Mouse (Mus musculus) limb, embryonic 11.5 days (tissue): ENCODE results near the gene Psmg3. TPM values are rescaled to one million over a fixed set of nuclear protein-coding genes. Genes with fewer than 3 reads are reported as not detected.

Source experiments
- ATAC-seq: fragments of 200-750 bp; cut with Nextera tagmentation; 2 replicates; pipeline ENCODE4 v1.8.0; 2017; ENCODE audit warnings: low read depth; ENCODE audit not compliant: insufficient number of reproducible peaks, low FRiP score, low TSS enrichment
- DNase-seq: peaks from one replicate; pipeline ENCODE4 v3.0.0-alpha.2; 2015; ENCODE audit warnings: low spot score
- H3K27ac ChIP-seq: fragments of 300-500 bp; sonication (generic); replicated peaks from 2 replicates; pipeline ENCODE4 v1.5.1; 2014; ENCODE audit warnings: low read depth, mild to moderate bottlenecking, low read length
- H3K27me3 ChIP-seq: fragments of 300-500 bp; sonication (generic); 2 replicates; pipeline ENCODE4 v1.6.1; 2014; ENCODE audit warnings: mild to moderate bottlenecking, low read length, mixed read lengths; ENCODE audit not compliant: control insufficient read depth, insufficient read depth
- H3K36me3 ChIP-seq: fragments of 300-500 bp; sonication (generic); 2 replicates; pipeline ENCODE4 v1.6.1; 2014; ENCODE audit warnings: mild to moderate bottlenecking, low read length, moderate library complexity, mixed read lengths; ENCODE audit not compliant: control insufficient read depth, insufficient read depth
- H3K4me1 ChIP-seq: fragments of 300-500 bp; sonication (generic); 2 replicates; pipeline ENCODE4 v1.6.1; 2014; ENCODE audit warnings: low read length, mixed read lengths; ENCODE audit not compliant: control insufficient read depth, insufficient read depth
- H3K4me2 ChIP-seq: fragments of 300-500 bp; sonication (generic); 2 replicates; pipeline ENCODE4 v1.6.1; 2014; ENCODE audit warnings: low read depth, mild to moderate bottlenecking, moderate library complexity; ENCODE audit not compliant: severe bottlenecking
- H3K4me3 ChIP-seq: fragments of 300-500 bp; sonication (generic); 2 replicates; pipeline ENCODE4 v1.5.1; 2014; ENCODE audit warnings: low read depth, low read length
- H3K9ac ChIP-seq: fragments of 300-500 bp; sonication (generic); 2 replicates; pipeline ENCODE4 v1.6.1; 2014; ENCODE audit warnings: mild to moderate bottlenecking, low read length
- H3K9me3 ChIP-seq: fragments of 300-500 bp; sonication (generic); 2 replicates; pipeline ENCODE4 v1.6.1; 2016; ENCODE audit warnings: low read length; ENCODE audit not compliant: control insufficient read depth
- WGBS: fragments of 180-500 bp; shearing (Covaris S2); extraction: QIAGEN DNeasy Blood & Tissue Kit; methylation state at CpG from one replicate; pipeline ENCODE4 v1.1.7; 2014; 5-methylcytosine and 5-hydroxymethylcytosine counted together
- polyA plus RNA-seq: library from polyadenylated mRNA; unstranded; fragments of >200 nt; fragmentation: Nextera tagmentation; extraction: Ambion mirVana; gene quantifications from 2 replicates; pipeline ENCODE4 v1.2.1, GENCODE M21; 2014

Psmg3 gene
- polyA plus RNA-seq, 1 experiment from 2014 or later: 82.9 TPM

DNA sequence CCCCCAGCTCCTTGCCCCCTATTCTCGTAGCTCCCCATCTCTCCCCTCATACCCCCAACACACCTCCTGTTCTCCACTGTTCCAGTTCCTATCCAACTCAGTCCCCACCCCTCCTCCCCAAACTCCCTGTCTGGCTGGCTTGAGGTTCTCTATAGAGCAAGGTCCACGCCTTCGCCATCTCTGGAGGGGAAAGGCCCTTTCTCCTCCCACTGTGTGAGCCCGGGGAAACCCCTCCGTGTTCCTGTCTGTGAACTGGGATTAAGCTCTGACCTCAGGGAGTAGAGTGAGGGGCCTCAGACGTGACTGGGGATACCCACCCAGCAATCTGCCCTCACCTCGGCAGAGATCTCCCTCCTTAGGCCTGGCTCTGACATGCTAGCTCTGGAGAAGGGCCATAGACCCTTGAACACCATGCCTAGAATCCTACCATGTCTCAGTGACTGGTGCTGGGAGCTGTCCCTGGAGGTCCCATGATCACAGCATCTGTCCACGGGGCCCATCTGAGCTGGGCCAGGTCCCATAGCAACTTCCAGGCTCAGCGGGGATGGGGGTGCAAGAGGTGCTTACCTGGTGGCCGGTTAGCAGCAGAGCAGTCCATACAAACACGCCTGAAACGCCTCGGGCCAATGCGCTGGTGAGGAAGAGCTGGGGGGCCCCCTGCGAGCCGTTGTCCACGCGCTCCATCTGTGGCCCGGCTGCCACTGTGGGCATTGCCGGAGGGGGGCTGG is 14.1 kb downstream of the Psmg3 start:
- Histone ChIP-seq H3K27me3 (peaks cover 31% of the 10 kb centered on the region), H3K9me3 (no peaks in the 10 kb centered on the region), H3K36me3 (no peaks in the 10 kb centered on the region), H3K27ac (no peak overlapping the region), H3K4me3 (no peak overlapping the region), H3K9ac (no peak overlapping the region), H3K4me2 (no peak overlapping the region), H3K4me1 (no peaks in the 10 kb centered on the region)
- DNase-seq: no peak
- 73% methylated on average over 20 of the region's 20 CpGs for WGBS
- ATAC-seq: no peak

- ATAC-seq (no peak), DNase-seq (no peak)
- 86% methylated on average over 15 of the region's 15 CpGs for WGBS
- no peaks in the 10 kb centered on the region for H3K4me1 ChIP-seq
- H3K9ac ChIP-seq: no peak overlapping the region
- H3K4me3 ChIP-seq: no peak overlapping the region
- peaks cover 31% of the 10 kb centered on the region for H3K27me3 ChIP-seq
- no peaks in the 10 kb centered on the region for H3K36me3 ChIP-seq
- no peak overlapping the region for H3K27ac ChIP-seq
- H3K4me2 ChIP-seq: no peak overlapping the region
- no peaks in the 10 kb centered on the region for H3K9me3 ChIP-seq
These were observed 14.8 kb downstream of the Psmg3 start for GRCm38 (mm10) chr5:139811677-139812397.

DNA sequence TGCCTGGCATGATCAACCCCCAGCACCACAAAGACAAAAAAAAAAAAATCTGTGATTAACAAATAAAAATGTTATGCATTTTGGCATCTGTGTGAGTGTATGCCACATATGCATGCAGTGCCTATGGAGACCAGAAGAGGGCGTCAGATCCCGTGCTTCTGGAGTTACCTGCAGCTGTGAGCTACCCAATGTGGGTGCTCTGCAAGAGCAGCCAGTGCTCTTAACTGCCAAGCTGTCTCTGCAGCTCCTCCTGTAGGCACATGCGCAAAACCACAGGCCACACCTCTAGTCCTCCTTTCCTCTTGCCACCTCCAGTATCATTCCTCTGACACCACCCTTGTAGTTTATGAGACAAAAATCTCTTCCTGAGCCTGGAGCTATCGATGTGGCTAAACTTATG is 17.3 kb downstream of the Psmg3 start:
- H3K4me2 ChIP-seq: no peak overlapping the region
- DNase-seq (no peak), ATAC-seq (no peak)
- H3K9ac ChIP-seq: no peak overlapping the region
- H3K27ac ChIP-seq: no peak overlapping the region
- no peaks in the 10 kb centered on the region for H3K9me3 ChIP-seq
- no peaks in the 10 kb centered on the region for H3K36me3 ChIP-seq
- 55% methylated on average over 4 of the region's 4 CpGs for WGBS
- H3K4me3 ChIP-seq: no peak overlapping the region
- H3K27me3 ChIP-seq: peaks cover 20% of the 10 kb centered on the region
- no peaks in the 10 kb centered on the region for H3K4me1 ChIP-seq

DNA sequence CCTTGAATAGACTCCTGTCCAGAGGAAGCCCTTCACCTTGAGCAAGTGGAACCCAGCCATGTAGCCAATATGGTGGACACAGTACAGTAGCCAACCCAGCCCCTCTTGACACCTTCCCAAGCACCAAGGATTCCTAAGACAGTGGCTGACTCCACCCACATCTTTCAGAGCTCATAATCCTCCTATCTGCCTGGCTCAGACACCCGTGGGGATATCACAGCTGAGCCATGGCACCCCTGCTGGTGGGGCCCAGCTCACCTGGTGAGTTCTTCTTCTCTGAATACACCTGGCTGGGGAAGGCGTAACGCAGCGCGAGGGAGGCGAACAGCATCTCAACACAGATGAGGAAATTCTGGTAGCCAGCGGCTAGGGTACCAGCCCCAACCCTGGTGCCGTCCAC is 20.8 kb downstream of the Psmg3 start:
- H3K9me3 ChIP-seq: no peaks in the 10 kb centered on the region
- H3K27me3 ChIP-seq: no peaks in the 10 kb centered on the region
- H3K9ac ChIP-seq: no peak overlapping the region
- no peak overlapping the region for H3K27ac ChIP-seq
- DNase-seq (no peak), ATAC-seq (no peak)
- WGBS: 88% methylated on average over 8 of the region's 8 CpGs
- H3K36me3 ChIP-seq: no peaks in the 10 kb centered on the region
- H3K4me3 ChIP-seq: no peak overlapping the region
- H3K4me1 ChIP-seq: peaks cover 8% of the 10 kb centered on the region; the same call in 1 of the 2 replicates
- H3K4me2 ChIP-seq: no peak overlapping the region

DNA sequence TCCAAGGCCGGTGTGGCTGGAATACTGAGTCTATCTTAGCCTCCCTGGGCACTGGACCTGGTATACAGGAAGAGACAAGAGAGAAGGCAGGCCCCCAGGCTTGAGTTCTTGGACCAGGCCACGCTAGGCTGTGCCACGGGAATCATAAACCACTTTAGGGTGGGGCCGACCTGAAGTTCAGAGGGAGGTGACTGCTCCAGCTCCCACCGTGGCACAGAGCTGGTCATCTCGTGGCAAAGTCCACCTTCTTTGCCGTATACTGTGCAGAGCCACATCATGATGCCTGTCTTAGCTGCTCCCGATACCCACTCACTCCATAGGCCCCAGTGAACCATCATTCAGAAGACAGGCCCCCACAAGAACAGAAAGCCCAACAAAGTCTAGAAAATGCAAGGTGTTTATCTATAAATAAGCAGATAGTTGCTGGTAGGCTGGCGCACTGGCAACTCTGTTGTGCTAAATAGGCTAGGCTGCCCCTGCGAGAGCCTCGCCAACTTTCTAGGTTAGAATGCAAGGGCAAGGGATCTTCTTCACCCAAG is 22.0 kb downstream of the Psmg3 start:
- peak; percentile 20 for DNase-seq
- H3K9me3 ChIP-seq: no peaks in the 10 kb centered on the region
- H3K27ac ChIP-seq: no peak overlapping the region
- no peaks in the 10 kb centered on the region for H3K27me3 ChIP-seq
- H3K4me3 ChIP-seq: no peak overlapping the region
- 88% methylated on average over 11 of the region's 11 CpGs for WGBS
- peaks cover 8% of the 10 kb centered on the region; the same call in 1 of the 2 replicates for H3K4me1 ChIP-seq
- ATAC-seq: no peak
- no peak overlapping the region for H3K4me2 ChIP-seq
- peaks cover 3% of the 10 kb centered on the region; the same call in 1 of the 2 replicates for H3K36me3 ChIP-seq
- H3K9ac ChIP-seq: no peak overlapping the region

DNA sequence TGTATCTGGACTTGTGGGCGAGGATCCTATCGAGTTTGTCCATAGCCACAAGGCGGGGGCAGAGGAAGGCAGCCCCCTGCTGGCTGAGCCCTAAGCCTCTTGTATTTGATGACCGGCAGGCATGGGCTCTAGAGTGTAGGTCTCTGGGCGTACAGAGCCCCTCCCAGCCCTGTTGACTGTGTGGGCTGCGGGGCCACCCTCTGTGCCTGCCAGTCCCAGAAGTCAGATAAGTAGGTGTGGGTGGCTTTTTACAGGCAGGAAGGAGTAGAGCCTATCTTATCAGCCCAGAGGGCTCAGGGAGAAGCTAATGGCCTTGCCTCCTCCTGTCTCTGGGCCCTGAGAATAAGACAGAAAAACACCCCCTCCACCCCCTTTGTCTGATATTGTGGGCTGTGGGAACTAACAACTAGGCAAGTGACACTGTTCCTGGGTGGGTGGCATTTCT is 22.6 kb downstream of the Psmg3 start:
- Histone ChIP-seq H3K9ac (0 out of 2 replicates have a peak overlapping the region, but pooled peaks have one; percentile 13), H3K27ac (no peak overlapping the region)

GRCm38 (mm10) chr5:139803601-139804102 is 23.0 kb downstream of the Psmg3 start:
- no peak overlapping the region for H3K4me3 ChIP-seq

More for the DNA sequence above, 22.6 kb downstream of the Psmg3 start:
- H3K4me3 ChIP-seq: no peak overlapping the region
- no peaks in the 10 kb centered on the region for H3K9me3 ChIP-seq
- H3K36me3 ChIP-seq: peaks cover 3% of the 10 kb centered on the region; the same call in 1 of the 2 replicates
- H3K4me1 ChIP-seq: peaks cover 8% of the 10 kb centered on the region; the same call in 1 of the 2 replicates
- WGBS: 9% methylated on average over 6 of the region's 6 CpGs
- peak overlapping the region; percentile 29 for H3K4me2 ChIP-seq
- no peaks in the 10 kb centered on the region for H3K27me3 ChIP-seq
- no peak for ATAC-seq
- no peak for DNase-seq

DNA sequence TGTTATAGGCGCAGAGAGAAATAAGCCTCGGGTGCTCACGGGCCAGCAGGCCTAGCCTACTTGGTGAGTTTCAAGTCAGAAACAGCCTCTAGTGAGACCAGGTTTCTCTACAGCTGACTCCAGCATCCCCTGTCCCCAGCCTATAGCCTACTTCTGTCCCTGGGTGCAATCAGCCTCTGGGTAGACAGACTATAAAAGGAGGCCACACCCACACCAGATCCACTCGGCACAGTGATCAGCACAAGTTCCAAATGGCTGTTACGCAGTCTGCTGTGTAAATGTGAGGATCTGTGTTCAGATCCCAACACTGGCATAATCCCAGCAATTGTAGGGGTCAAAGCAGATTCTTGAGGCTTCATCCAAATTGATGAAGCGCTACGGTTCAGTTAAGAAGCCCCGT is 23.5 kb downstream of the Psmg3 start:
- no peak for DNase-seq
- H3K4me1 ChIP-seq: peaks cover 9% of the 10 kb centered on the region; the same call in 1 of the 2 replicates
- 64% methylated on average over 8 of the region's 8 CpGs for WGBS
- no peak overlapping the region; the same call in 1 of the 2 replicates for H3K4me2 ChIP-seq
- H3K9ac ChIP-seq: no peak overlapping the region
- no peak overlapping the region for H3K27ac ChIP-seq
- no peaks in the 10 kb centered on the region for H3K9me3 ChIP-seq
- H3K27me3 ChIP-seq: no peaks in the 10 kb centered on the region
- peaks cover 3% of the 10 kb centered on the region; the same call in 1 of the 2 replicates for H3K36me3 ChIP-seq
- no peak overlapping the region for H3K4me3 ChIP-seq
- no peak for ATAC-seq

More at GRCm38 (mm10) chr5:139803601-139804102, 23.0 kb downstream of the Psmg3 start:
- DNase-seq (peak; percentile 75), ATAC-seq (peak; percentile 68)
- WGBS: 13% methylated on average over 12 of the region's 12 CpGs
- Histone ChIP-seq H3K27me3 (no peaks in the 10 kb centered on the region), H3K4me1 (peaks cover 8% of the 10 kb centered on the region; the same call in 1 of the 2 replicates), H3K36me3 (peaks cover 3% of the 10 kb centered on the region; the same call in 1 of the 2 replicates), H3K4me2 (peak overlapping the region; percentile 29), H3K9me3 (no peaks in the 10 kb centered on the region), H3K9ac (peak overlapping the region; percentile 13; the same call in 1 of the 2 replicates), H3K27ac (peak overlapping the region; percentile 36; the same call in 1 of the 2 replicates)
